Mouse (Mus musculus): ENCODE measurements around the gene Mknk2.

DNA sequence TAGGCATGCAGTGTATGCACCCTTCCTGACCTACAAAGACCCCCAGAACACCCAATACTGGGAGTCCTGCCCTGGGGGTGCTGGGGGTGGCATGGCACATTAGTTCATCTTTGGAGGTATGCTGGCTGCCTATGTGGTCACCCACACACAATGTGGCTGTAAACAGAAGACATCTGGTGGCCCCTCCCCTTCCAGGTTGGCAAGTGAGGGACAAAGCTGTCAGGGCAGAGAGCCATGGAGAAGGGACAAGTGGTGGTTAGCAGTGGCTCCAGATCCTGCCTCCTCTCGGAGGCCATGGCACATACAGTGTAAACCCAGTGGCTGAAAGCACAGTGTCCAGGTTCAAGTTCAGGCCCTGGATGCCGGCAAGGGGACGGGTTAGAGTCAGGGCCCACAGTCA, 8.7 kb upstream of the Mknk2 start:
- TF ChIP-seq CTCF (IDR thresholded peaks at IDR 0.05), result no peak
- no peak for TF ChIP-seq EP300 (IDR thresholded peaks at IDR 0.05)

Data from lung, postnatal 0 days (tissue).